Mouse (Mus musculus) layer of hippocampus, adult 18-20 months (tissue): Measurements from ENCODE around the gene Ubd. TPM values are rescaled to one million over a fixed set of nuclear protein-coding genes. Genes with fewer than 3 reads are reported as not detected.
A peak's percentile ranks its signal among the peaks of the same experiment; 100 is the strongest.
"Not testable (repeated sequence)": the region's sequence is repeated elsewhere in the genome, so short reads cannot be mapped to it uniquely, and the experiment has no call there.

Experiments
- DNase-seq, 2 experiments: peaks; one replicate each; pipeline ENCODE4 v3.0.0; 2022; ENCODE audit warnings: low spot score in 2 of 2
- long read RNA-seq: library from polyadenylated mRNA; stranded (forward); transcript quantifications from one replicate; pipeline ENCODE4 v2.0.0, GENCODE M21; 2021
- total RNA-seq, 2 experiments: library from RNA; stranded (reverse); gene quantifications; 2 replicates each; pipeline ENCODE4 v1.2.3; 2021

Ubd gene
- total RNA-seq: not detected
- long read RNA-seq: 0 reads

DNA sequence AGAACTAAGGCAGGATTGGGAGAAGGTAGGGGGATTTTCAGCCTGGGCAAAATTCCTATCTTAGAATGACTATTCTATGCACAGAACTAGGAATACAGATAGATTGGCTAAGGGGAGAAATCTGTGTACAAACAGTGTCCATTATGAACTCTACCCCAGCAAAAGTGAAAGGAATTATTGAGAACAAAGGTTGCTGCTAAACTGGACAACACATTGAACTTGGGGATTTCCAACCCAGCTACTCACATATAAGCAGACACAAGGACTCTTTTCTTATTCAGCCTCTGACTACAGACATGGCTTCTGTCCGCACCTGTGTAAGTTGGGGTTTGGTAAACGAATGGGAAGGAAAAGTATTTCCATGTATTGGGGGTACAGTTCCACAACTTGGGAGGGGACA is at the start of gene Ubd:
TSS of gene Ubd (plus strand) at position 237 of the 400 bp plus-strand sequence.
- DNase-seq: no peak

DNA sequence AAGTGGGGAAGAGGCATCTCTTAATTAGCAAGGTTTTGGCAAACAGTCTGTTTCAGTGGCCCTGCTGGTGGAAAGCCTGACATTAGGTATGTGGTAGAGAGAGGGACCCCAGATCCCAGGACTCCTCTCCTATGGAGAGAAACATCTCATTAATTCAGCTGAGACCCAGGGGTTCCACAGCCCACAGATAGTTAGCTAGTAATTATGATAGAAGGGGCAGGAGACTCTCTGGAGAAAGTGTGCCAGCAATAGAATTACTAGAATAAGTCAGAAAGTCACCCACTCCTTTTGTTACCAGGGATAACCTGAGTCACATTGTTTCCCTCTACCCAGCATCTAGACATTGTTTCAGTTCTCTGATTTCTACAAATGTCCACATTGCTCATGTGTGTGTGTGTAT is 32.3 kb upstream of the Ubd start, which contains the start of gene Olfr93:
TSS of gene Olfr93 (minus strand) at position 101 of the 400 bp plus-strand sequence.
- no peak for DNase-seq

DNA sequence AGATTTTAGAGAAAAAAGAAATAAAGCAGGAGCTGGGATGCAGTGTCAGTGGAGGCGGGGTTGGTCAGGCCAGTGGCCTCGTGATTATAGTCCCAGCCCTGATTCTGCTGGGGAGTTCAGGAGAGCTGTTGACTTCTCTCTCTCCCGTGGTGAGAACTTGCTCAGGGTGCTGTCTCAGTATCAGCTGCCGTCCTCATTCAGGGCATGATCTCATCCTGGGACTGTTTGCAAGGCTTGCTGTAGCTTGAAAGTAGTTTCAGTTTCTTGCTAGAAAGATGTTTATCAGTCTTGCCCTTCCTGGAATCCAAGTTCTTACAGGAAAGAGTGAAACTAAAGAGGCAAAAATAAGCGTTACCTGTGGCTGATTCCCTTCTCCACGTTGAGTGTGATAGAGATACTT is 8.2 kb upstream of the Ubd start:
- no peak for DNase-seq

DNA sequence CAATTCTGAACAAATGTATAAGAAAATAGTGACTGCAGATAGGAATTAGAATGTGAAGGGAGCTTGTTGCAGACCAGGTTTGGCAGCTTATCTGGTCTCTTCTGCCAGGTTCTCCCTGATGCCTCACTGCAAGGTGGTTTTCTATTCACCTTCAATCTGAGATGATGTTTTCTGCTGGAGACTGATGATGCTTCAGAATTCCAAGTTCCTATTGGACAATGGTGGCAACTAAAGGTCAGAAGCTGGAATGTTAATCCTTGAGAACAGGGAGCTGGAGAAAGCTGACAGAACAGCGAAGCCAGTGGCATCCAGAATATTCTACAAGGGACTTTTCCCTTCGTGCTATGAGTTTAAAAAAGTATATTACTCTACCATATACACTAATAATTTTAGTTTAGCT is 3.0 kb upstream of the Ubd start:
- DNase-seq: peak in 1 of 2 experiments; percentile 66

DNA sequence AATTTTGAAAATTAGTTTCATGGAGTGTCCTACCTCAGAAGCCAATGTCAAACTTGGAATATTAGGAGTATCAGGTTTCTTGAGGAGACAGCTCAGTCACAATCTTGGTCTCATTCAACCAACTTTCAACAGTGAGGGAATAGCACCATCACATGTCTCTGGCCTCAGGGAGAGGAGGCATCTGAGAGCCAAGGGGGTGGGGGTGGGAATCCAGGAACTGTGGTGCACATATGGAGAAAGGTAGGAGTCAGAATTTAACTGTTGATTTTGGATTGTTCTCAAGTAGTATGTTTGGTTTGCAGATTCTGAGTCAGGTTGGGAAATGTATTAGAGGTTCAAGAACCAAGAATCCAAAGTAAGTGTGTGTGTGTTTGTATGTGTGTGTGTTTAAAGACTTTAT is 660 bp upstream of the Ubd start:
- no peak for DNase-seq

DNA sequence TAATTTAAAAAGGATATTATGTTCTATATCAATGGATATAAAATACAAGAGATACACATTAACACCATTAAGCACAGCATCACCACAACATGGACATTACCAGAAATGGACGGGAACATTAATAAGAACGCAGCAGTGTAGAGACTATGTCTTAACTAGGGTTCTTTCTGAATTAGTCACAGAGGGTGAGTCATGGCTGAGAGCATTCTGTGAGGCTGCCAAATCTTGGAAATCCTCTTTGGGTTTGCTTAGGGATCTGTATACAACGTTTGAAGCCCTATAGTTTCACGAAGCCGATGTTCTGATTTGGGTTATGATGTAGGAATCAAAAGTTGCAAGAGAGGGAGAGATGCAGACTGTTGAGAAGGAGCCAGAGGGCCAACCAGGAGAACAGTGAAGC is 1.1 kb downstream of the Ubd start:
- DNase-seq: no peak

DNA sequence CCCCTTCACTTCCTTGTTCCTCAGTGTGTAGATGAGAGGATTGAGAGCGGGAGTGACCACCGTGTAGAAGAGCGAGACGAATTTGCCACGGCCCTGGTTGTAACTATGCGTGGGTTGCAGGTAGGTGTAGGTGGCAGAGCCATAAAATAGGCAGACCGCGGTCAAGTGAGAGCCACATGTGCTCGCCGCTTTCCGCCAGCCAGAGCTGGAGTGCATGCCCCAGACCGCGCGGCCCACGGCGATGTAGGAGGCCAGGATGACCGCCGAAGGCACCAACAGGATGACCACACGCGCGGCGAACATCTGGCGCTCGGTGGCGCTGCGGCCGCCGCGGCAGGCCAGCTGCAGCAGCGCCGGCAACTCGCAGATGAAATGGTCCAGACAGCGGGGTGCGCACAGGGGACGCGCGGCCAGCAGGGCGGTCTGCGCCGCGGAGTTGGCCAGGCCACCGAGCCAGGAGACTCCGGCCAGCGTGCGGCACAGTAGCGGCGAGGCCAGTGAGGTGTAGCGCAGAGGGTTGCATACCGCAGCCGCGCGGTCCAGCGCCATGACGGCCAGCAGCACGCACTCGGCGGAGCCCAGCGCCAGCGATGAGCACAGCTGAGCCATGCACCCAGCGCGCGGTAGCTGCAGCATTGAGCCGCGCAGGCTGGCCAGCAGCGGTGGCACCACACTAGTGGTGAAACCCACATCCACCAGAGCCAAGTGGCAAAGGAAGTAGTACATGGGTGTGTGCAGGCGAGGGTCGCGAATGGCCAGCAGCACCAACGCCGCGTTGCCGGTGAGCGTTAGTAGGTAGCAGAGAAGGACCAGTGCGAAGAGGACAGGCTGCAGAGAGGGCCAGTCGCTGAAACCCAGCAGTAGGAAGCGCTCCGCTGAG is 3.4 kb downstream of the Ubd start:
- DNase-seq: peak; percentile 7 to 18

DNA sequence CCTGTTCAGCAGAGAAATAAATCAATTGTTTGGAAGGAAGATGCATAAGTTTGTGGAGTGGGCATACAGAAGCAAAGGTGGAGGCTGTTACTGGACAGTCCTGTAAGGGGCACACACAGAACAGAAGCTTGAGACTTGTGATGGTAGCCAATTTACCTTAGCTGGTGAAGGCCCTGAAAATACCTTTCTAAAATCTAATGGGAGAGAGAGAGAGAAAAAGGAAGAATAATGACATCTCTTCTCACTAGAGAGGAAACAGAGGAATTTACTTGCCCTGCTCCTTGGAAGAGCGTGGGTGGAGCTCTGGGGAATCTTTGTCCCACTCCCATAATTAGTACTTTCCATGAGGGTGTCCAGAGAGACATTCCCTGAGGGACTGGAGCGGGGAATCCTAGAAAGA is 7.2 kb downstream of the Ubd start, which contains the start of gene Olfr94:
TSS of gene Olfr94 (minus strand) at position 101 of the 400 bp plus-strand sequence.
- DNase-seq: no peak

DNA sequence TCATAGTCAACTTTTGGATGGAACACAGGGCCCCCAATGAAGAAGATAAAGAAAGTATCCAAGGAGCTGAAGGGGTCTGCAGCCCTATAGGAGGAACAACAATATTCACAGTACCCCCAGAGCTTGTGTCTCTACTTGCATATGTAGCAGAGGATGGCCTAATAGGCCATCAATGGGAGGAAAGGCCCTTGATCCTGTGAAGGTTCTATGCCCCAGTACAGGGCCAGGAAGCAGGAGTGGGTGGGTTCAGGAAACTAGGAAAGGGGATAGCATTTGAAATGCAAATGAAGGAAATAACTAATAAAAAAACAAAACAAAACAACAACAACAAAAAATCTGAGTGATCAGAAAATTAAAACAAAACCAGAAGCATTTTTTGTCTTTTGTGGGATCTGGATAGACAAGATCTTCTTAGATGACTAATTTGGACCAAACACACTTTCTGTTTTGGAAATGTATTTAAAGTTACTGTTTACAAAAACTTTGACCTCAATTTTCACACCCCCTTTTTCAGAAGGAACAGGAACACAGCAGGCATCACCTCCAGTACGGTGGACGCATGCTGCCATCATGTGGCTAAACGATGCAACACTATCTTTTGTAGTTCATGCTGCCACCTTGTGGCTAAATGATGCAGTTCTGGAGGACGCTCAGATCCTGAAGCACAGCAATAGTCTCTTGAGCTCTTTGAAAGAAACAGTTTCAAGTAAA is 9.7 kb downstream of the Ubd start:
- DNase-seq: peak; percentile 63 to 93

DNA sequence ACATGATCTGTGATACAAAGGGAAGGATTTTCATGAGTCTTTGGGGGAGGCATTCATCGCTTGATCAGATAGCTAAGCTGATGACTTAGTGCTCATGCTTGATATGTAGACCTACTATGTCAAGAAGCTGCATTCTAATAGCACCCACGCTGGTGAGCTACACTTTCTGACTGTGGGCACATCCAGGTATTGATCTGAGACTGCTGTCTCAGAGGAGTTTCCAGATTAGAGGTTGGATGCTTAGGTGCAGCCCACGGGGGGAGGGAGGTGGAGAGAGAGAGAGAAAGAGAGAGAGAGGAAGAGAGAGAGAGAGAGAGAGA is 10.2 kb downstream of the Ubd start:
- DNase-seq: no peak

DNA sequence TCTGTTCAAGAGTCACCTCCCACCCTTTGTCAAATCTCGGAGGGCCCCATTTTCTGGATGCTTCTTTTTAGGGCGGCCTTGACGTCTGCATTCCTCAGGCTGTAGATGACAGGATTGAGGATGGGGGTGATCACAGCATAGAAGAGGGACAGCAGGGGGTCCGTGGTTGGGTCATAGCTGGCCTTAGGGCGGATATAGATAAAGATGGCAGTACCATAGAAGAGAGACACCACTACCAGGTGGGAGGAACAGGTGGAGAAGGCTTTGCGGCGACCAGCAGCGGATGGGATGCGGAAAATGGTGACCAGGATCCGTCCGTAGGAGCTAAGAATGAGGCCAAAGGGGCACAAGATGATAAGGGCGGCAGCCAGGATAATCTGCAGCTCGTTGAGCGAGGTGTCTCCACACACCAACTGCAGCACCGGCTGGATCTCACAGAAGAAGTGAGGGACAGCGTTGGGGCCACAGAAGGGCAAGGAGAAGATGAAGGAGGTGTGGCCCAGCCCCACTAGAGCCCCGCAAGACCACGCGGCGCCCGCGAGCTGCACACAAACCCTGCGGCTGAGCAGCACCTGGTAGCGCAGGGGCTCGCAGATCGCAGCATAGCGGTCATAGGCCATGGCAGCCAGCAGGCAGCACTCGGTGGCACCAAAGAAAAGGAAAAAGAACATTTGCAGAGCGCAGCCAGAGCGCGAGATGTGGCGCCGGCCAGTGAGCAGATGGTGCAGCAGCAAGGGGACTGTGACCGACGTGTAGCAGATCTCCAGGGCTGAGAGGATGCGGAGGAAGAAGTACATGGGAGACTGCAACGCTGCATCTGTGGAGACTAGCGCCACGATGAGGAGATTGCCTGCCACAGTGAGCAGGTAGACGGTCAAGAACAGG is 17.4 kb downstream of the Ubd start:
- peak in 1 of 2 experiments; percentile 9 for DNase-seq

DNA sequence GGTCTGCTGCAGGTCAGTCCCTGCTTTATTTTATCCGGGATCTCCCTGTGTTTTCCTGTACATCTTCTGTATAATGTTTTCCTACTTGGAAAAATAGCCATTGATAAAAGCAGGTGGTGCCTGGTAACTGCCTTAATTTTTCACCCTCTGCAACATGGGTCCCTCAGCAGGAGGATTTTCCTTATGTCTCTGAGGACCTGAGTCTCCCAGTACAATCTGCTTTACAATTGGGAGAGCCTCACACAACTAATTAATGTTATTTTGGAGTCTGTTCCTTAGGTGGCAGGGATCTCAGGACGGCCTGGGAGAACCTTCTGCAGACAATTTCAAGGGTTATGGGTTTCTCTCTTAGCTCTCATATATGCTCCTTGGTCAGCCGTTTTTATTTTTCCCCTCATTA is 19.3 kb downstream of the Ubd start, which contains the start of gene Olfr95:
TSS of gene Olfr95 (minus strand) at position 101 of the 400 bp plus-strand sequence.
- DNase-seq: no peak

DNA sequence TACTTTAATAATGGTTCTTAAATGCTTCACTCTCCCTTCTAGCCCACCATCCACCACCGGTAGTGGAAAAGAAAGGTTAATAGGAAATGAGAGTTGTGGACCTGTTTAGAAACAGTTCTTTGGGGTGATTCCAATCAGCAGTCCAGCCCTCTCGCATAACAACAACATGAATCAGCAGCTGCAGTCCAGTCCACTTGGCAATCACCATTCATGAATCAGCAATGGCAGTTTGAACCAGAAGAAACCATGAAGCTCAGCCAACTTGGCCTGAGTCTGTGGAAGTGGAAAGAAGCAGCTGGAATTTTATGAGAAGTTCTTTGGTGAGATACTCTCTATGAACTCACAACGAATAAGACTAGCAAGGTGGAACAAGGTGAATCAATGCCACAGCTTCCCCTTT is 24.8 kb downstream of the Ubd start:
- DNase-seq: no peak

DNA sequence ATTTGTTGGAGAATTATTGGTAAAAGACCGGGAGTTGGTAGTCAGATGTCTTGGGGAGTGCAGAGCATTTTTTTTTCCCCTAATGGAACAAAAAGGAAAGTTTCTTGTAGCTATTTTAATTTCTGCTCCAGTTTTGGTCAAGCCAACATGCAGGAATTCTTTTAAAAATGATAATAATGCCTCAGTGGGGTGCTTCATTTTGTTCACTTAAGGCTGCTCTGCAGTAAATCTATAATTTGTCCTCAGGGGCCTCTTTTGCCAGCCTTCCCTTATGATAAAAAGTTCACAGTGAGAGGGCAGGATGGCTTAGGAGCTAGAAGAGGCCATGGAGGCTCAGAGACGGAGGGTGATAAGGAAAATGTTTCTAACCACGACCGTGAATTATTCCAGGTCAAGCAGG is 26.2 kb downstream of the Ubd start, which contains the start of gene Olfr96:
TSS of gene Olfr96 (plus strand) at position 301 of the 400 bp plus-strand sequence.
- DNase-seq: no peak

DNA sequence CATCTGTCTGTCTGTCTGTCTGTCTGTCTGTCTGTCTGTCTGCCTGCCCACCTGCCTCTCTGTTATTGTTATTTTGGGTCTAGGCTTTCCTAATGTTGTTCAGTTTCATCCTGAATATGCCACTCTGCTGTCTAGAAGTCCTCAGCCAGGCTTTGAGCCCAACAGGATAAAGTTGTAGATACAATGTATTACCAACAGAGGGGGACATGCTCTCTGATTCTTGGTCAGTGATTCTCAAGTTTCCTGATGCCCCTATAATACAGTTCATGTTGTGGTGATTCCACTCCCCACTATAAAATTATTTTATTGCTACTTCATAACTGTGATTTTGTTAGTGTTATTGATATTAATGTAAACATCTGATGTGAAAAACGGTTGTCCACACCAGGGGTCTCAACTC is 28.2 kb downstream of the Ubd start:
- no peak for DNase-seq

DNA sequence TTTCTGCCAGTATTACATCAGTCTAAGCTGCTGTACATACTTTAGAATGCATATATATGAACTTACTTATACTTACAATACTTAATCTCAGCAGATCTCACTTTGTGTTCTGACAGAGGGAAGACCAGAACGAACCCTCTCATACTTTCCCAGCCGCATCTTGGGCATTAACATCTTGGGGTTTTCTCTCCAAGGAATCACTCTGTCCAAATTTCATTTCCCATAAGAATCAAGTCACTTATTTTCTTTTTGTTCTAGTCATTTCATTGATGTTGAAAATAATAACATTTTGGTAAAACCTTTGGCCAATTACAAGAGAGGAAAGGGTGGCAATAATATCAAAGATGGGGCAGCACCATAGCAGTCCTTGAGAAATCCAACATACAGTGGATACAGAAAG is 43.5 kb downstream of the Ubd start, which contains the start of gene Olfr97:
TSS of gene Olfr97 (minus strand) at position 101 of the 400 bp plus-strand sequence.
- DNase-seq: not testable (repeated sequence)

DNA sequence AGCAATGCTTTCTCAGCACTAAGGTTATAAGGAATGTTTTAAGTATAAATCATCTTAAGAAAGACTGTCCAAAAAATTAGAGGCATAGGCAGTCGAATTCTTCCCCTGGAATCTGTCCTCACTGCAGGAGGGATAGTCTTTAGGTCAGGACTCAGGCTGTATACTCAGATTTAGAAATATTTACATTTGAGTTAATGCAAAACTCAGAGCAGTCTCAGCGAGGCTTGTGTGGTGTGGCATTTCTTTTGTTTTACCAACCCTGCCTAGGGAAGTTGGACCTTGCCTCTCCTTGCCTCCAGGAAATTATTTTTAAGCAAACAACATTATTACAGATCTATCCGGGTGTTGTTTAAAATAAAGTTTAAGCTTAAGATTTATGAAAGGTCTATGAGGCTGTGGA is 48.5 kb downstream of the Ubd start:
- DNase-seq: no peak
